Mouse (Mus musculus) bone marrow macrophage, adult 2 months (primary cell): Measurements from ENCODE around the gene Gm7075. TPM values are rescaled to one million over a fixed set of nuclear protein-coding genes. Genes with fewer than 3 reads are reported as not detected.

Source experiments
- H3K27ac ChIP-seq: 2 replicates; pipeline ENCODE4 v1.5.1; 2012; ENCODE audit warnings: low read depth, low read length; ENCODE audit not compliant: insufficient read depth
- H3K4me1 ChIP-seq: 2 replicates; pipeline ENCODE4 v1.6.1; 2012; ENCODE audit warnings: low read length; ENCODE audit not compliant: control insufficient read depth, insufficient read depth
- H3K4me3 ChIP-seq: 2 replicates; pipeline ENCODE4 v1.5.1; 2012; ENCODE audit warnings: mild to moderate bottlenecking, low read length, moderate library complexity; ENCODE audit not compliant: insufficient read depth
- CTCF ChIP-seq: IDR thresholded peaks from 2 replicates; pipeline ENCODE4 v1.5.1; 2012; ENCODE audit warnings: low read depth, mild to moderate bottlenecking, low read length, moderate library complexity
- POLR2A ChIP-seq: IDR thresholded peaks from 2 replicates; pipeline ENCODE4 v1.6.1; 2012; ENCODE audit warnings: mild to moderate bottlenecking, low read depth, low read length, borderline replicate concordance
- polyA plus RNA-seq: library from polyadenylated mRNA; stranded (reverse); fragments of >200 nt; gene quantifications from 2 replicates; pipeline ENCODE4 v1.2.4, GENCODE M21; 2012; ENCODE audit not compliant: missing spikeins, insufficient read depth, insufficient read length

The Gm7075 gene
- polyA plus RNA-seq, 1 experiment: not detected

GRCm38 (mm10) chr10:63432887-63433286 lies 11.3 kb upstream of the Gm7075 start:
- no peak for TF ChIP-seq CTCF
- TF ChIP-seq POLR2A: no peak
- Histone ChIP-seq H3K4me1 (no peaks in the 10 kb centered on the region), H3K27ac (no peak overlapping the region), H3K4me3 (no peak overlapping the region)

GRCm38 (mm10) chr10:63432099-63432498 lies 10.5 kb upstream of the Gm7075 start:
- H3K4me3 ChIP-seq: no peak overlapping the region
- TF ChIP-seq POLR2A (no peak), CTCF (no peak)
- no peaks in the 10 kb centered on the region for H3K4me1 ChIP-seq
- H3K27ac ChIP-seq: no peak overlapping the region

- TF ChIP-seq POLR2A (no peak), CTCF (no peak)
- H3K4me3 ChIP-seq: no peak overlapping the region
- no peak overlapping the region for H3K27ac ChIP-seq
- no peaks in the 10 kb centered on the region for H3K4me1 ChIP-seq
Measured at GRCm38 (mm10) chr10:63431221-63431736, 9.7 kb upstream of the Gm7075 start.

GRCm38 (mm10) chr10:63429785-63430305 lies 8.3 kb upstream of the Gm7075 start, which contains the start of gene Ctnna3:
Ctnna3 (plus strand) TSS chr10:63430098.
- no peaks in the 10 kb centered on the region for H3K4me1 ChIP-seq
- no peak for TF ChIP-seq CTCF
- no peak for TF ChIP-seq POLR2A
- H3K27ac ChIP-seq: no peak within 1 kb of the TSS
- H3K4me3 ChIP-seq: peak within 1 kb of the TSS; percentile 96

- no peaks in the 10 kb centered on the region for H3K4me1 ChIP-seq
- TF ChIP-seq POLR2A (no peak), CTCF (no peak)
- peak overlapping the region; percentile 96 for H3K4me3 ChIP-seq
- no peak overlapping the region for H3K27ac ChIP-seq
Measured at GRCm38 (mm10) chr10:63429380-63429779, 7.8 kb upstream of the Gm7075 start.

- Histone ChIP-seq H3K27ac (no peak overlapping the region), H3K4me3 (peak overlapping the region; percentile 66), H3K4me1 (no peaks in the 10 kb centered on the region)
- TF ChIP-seq POLR2A (no peak), CTCF (no peak)
Measured at GRCm38 (mm10) chr10:63429023-63429340, 7.4 kb upstream of the Gm7075 start.

GRCm38 (mm10) chr10:63428243-63429022 lies 6.8 kb upstream of the Gm7075 start:
- Histone ChIP-seq H3K4me1 (no peaks in the 10 kb centered on the region), H3K4me3 (peak overlapping the region; percentile 66), H3K27ac (no peak overlapping the region)
- no peak for TF ChIP-seq CTCF
- TF ChIP-seq POLR2A: no peak

GRCm38 (mm10) chr10:63427146-63427545 lies 5.6 kb upstream of the Gm7075 start:
- TF ChIP-seq POLR2A (no peak), CTCF (no peak)
- no peak overlapping the region for H3K27ac ChIP-seq

GRCm38 (mm10) chr10:63424475-63424814 lies 2.9 kb upstream of the Gm7075 start:
- no peak overlapping the region for H3K4me3 ChIP-seq
- TF ChIP-seq CTCF (peak; percentile 36; the same call in 1 of the 2 replicates), POLR2A (no peak)
- H3K27ac ChIP-seq: no peak overlapping the region
- no peaks in the 10 kb centered on the region for H3K4me1 ChIP-seq

More at GRCm38 (mm10) chr10:63427146-63427545, 5.6 kb upstream of the Gm7075 start:
- no peaks in the 10 kb centered on the region for H3K4me1 ChIP-seq
- H3K4me3 ChIP-seq: no peak overlapping the region

GRCm38 (mm10) chr10:63423591-63424474 lies 2.2 kb upstream of the Gm7075 start:
- no peak overlapping the region for H3K27ac ChIP-seq
- TF ChIP-seq POLR2A (no peak), CTCF (no peak)
- no peaks in the 10 kb centered on the region for H3K4me1 ChIP-seq
- no peak overlapping the region for H3K4me3 ChIP-seq
